Mouse (Mus musculus): Measurements from ENCODE around the gene Snrnp70. TPM values are rescaled to one million over a fixed set of nuclear protein-coding genes. Genes with fewer than 3 reads are reported as not detected.

The Snrnp70 gene
- total RNA-seq (2021): 100 to 1,000 TPM; 379 to 450 TPM

- DNase-seq: peak; percentile 100
These were observed at the start of gene Snrnp70 for GRCm38 (mm10) chr7:45395578-45396336. Snrnp70 (minus strand) TSS chr7:45395742.

GRCm38 (mm10) chr7:45443526-45444420 lies 48.2 kb upstream of the Snrnp70 start:
- DNase-seq: no peak

GRCm38 (mm10) chr7:45437521-45438276 lies 42.2 kb upstream of the Snrnp70 start, which contains the start of gene Ruvbl2:
Ruvbl2 (minus strand) TSS chr7:45438096.
- no peak for DNase-seq

- no peak for DNase-seq
These were observed 41.5 kb upstream of the Snrnp70 start for GRCm38 (mm10) chr7:45437046-45437445.

GRCm38 (mm10) chr7:45436444-45436843 lies 40.9 kb upstream of the Snrnp70 start:
- DNase-seq: no peak

GRCm38 (mm10) chr7:45435038-45435437 lies 39.5 kb upstream of the Snrnp70 start:
- no peak for DNase-seq

- peak; percentile 100 for DNase-seq
These were observed 38.9 kb upstream of the Snrnp70 start, which contains the start of gene Gys1 for GRCm38 (mm10) chr7:45434203-45435015. Gys1 (plus strand) TSS chr7:45434844.

GRCm38 (mm10) chr7:45433835-45434202 lies 38.3 kb upstream of the Snrnp70 start:
- DNase-seq: no peak

GRCm38 (mm10) chr7:45426556-45426955 lies 31.0 kb upstream of the Snrnp70 start:
- no peak for DNase-seq

- no peak for DNase-seq
These were observed 25.7 kb upstream of the Snrnp70 start for GRCm38 (mm10) chr7:45421194-45421593.

GRCm38 (mm10) chr7:45420615-45420919 lies 25.0 kb upstream of the Snrnp70 start, which contains the start of gene Lhb:
Lhb (plus strand) TSS chr7:45420820.
- DNase-seq: no peak

- DNase-seq: no peak
These were observed 24.5 kb upstream of the Snrnp70 start for GRCm38 (mm10) chr7:45419859-45420614.

GRCm38 (mm10) chr7:45417962-45418492 lies 22.5 kb upstream of the Snrnp70 start:
- DNase-seq: no peak

GRCm38 (mm10) chr7:45415636-45416035 lies 20.1 kb upstream of the Snrnp70 start:
- no peak for DNase-seq

GRCm38 (mm10) chr7:45414740-45415224 lies 19.2 kb upstream of the Snrnp70 start:
- DNase-seq: no peak

GRCm38 (mm10) chr7:45413864-45414739 lies 18.6 kb upstream of the Snrnp70 start:
- no peak for DNase-seq

- DNase-seq: no peak
These were observed 17.7 kb upstream of the Snrnp70 start, which contains the start of gene Ntf5 for GRCm38 (mm10) chr7:45413113-45413863. Ntf5 (plus strand) TSS chr7:45413695.

GRCm38 (mm10) chr7:45412421-45412820 lies 16.9 kb upstream of the Snrnp70 start:
- DNase-seq: no peak

Measured in layer of hippocampus, postnatal 36 days (tissue).